Mouse (Mus musculus): ENCODE measurements around the gene Usp54. TPM values are rescaled to one million over a fixed set of nuclear protein-coding genes. Genes with fewer than 3 reads are reported as not detected.

Gene Usp54
- total and polyA plus RNA-seq, 2 experiments from 2014 or later: 2.8 to 29.8 TPM

- no peak overlapping the region for H3K9ac ChIP-seq (replicated peaks; ENCODE audit: low read depth, low read length)
- DNase-seq (ENCODE audit: low spot score) (no peak), ATAC-seq (ENCODE audit: insufficient read depth, low read depth) (peak; percentile 17; the same call in 1 of the 2 replicates)
- H3K4me1 ChIP-seq (ENCODE audit: control insufficient read depth, insufficient read depth): no peaks in the 10 kb centered on the region
- no peaks in the 10 kb centered on the region for H3K27me3 ChIP-seq (ENCODE audit: control insufficient read depth, insufficient read depth, low read length)
- no peaks in the 10 kb centered on the region for H3K9me3 ChIP-seq (replicated peaks; ENCODE audit: control insufficient read depth, low read length)
- H3K4me2 ChIP-seq (ENCODE audit: low read depth, low read length): no peak overlapping the region
- no peak overlapping the region for H3K4me3 ChIP-seq (ENCODE audit: low read depth, low read length)
- peak overlapping the region; percentile 15; the same call in 1 of the 2 replicates for H3K27ac ChIP-seq (ENCODE audit: low read depth)
- H3K36me3 ChIP-seq (replicated peaks; ENCODE audit: control insufficient read depth, insufficient read depth, low read length): peaks cover 24% of the 10 kb centered on the region
- no peak for TF ChIP-seq CTCF (IDR thresholded peaks at IDR 0.05; ENCODE audit: low read depth)
- TF ChIP-seq EP300 (IDR thresholded peaks at IDR 0.05; ENCODE audit: low read depth): no peak
- 89% methylated on average over 10 of the region's 10 CpGs for WGBS
These were observed 137.9 kb downstream of the Usp54 start for GRCm38 (mm10) chr14:20502966-20503365.

- H3K4me2 ChIP-seq (ENCODE audit: low read depth, low read length): no peak overlapping the region
- ATAC-seq (ENCODE audit: insufficient read depth, low read depth): no peak
- H3K4me1 ChIP-seq (ENCODE audit: control insufficient read depth, insufficient read depth): no peaks in the 10 kb centered on the region
- no peak overlapping the region for H3K27ac ChIP-seq (ENCODE audit: low read depth)
- H3K27me3 ChIP-seq (ENCODE audit: control insufficient read depth, insufficient read depth, low read length): no peaks in the 10 kb centered on the region
- no peak overlapping the region for H3K9ac ChIP-seq (replicated peaks; ENCODE audit: low read depth, low read length)
- no peak for TF ChIP-seq CTCF (IDR thresholded peaks at IDR 0.05; ENCODE audit: low read depth)
- TF ChIP-seq EP300 (IDR thresholded peaks at IDR 0.05; ENCODE audit: low read depth): no peak
- WGBS: 86% methylated on average over 3 of the region's 3 CpGs
- H3K4me3 ChIP-seq (ENCODE audit: low read depth, low read length): no peak overlapping the region
- H3K9me3 ChIP-seq (replicated peaks; ENCODE audit: control insufficient read depth, low read length): no peaks in the 10 kb centered on the region
- no peak for DNase-seq (ENCODE audit: low spot score)
- peaks cover 43% of the 10 kb centered on the region for H3K36me3 ChIP-seq (replicated peaks; ENCODE audit: control insufficient read depth, insufficient read depth, low read length)
These were observed 140.9 kb downstream of the Usp54 start for GRCm38 (mm10) chr14:20499982-20500381.

Small RNAs within 50 kb of the gene (microRNA-seq; reads per million reads assigned to microRNA genes)
- gene Mir6946: 1.4 reads per million

Other genes starting within 250 kb of the Usp54 start
- 67.4 and 79.3 TPM in 2 replicates for gene Mrps16, start 247.4 kb downstream of the Usp54 start, total RNA-seq (2014; rRNA removed; ENCODE audit: low replicate concordance)
- 122 and 127 TPM in 2 replicates for gene Mrps16, start 247.4 kb downstream of the Usp54 start, polyA plus RNA-seq (2015; fragmentation: Nextera tagmentation; extraction: Ambion mirVana)
- 0.15 TPM in 1 of 2 replicates, not detected in the other for gene Cfap70, start 188.8 kb downstream of the Usp54 start, total RNA-seq (2014; rRNA removed; ENCODE audit: low replicate concordance)
- gene Cfap70, start 188.8 kb downstream of the Usp54 start, polyA plus RNA-seq (2015; fragmentation: Nextera tagmentation; extraction: Ambion mirVana): 0.11 and 0.38 TPM in 2 replicates
- 93.4 and 108 TPM in 2 replicates for gene Anxa7, start 160.9 kb downstream of the Usp54 start, total RNA-seq (2014; rRNA removed; ENCODE audit: low replicate concordance)
- 37.5 and 39.3 TPM in 2 replicates for gene Anxa7, start 160.9 kb downstream of the Usp54 start, polyA plus RNA-seq (2015; fragmentation: Nextera tagmentation; extraction: Ambion mirVana)
- 0.99 TPM in 1 of 2 replicates, not detected in the other for gene Mss51, start 144.2 kb downstream of the Usp54 start, total RNA-seq (2014; rRNA removed; ENCODE audit: low replicate concordance)
- gene Mss51, start 144.2 kb downstream of the Usp54 start, polyA plus RNA-seq (2015; fragmentation: Nextera tagmentation; extraction: Ambion mirVana): 0.16 and 0.20 TPM in 2 replicates
- 22.7 and 27.1 TPM in 2 replicates for gene Ppp3cb, start 94.5 kb downstream of the Usp54 start, total RNA-seq (2014; rRNA removed; ENCODE audit: low replicate concordance)
- gene Ppp3cb, start 94.5 kb downstream of the Usp54 start, polyA plus RNA-seq (2015; fragmentation: Nextera tagmentation; extraction: Ambion mirVana): 23.2 and 25.5 TPM in 2 replicates
- gene Myoz1, start 15.5 kb upstream of the Usp54 start, total RNA-seq (2014; rRNA removed; ENCODE audit: low replicate concordance): 17.7 and 25.0 TPM in 2 replicates
- gene Myoz1, start 15.5 kb upstream of the Usp54 start, polyA plus RNA-seq (2015; fragmentation: Nextera tagmentation; extraction: Ambion mirVana): 11.5 and 13.0 TPM in 2 replicates
- 190 and 249 TPM in 2 replicates for gene Synpo2l, start 27.3 kb upstream of the Usp54 start, total RNA-seq (2014; rRNA removed; ENCODE audit: low replicate concordance)
- gene Synpo2l, start 27.3 kb upstream of the Usp54 start, polyA plus RNA-seq (2015; fragmentation: Nextera tagmentation; extraction: Ambion mirVana): 96.8 and 104 TPM in 2 replicates
- 71.2 and 91.6 TPM in 2 replicates for gene Sec24c, start 33.2 kb upstream of the Usp54 start, total RNA-seq (2014; rRNA removed; ENCODE audit: low replicate concordance)
- gene Sec24c, start 33.2 kb upstream of the Usp54 start, polyA plus RNA-seq (2015; fragmentation: Nextera tagmentation; extraction: Ambion mirVana): 42.6 and 42.9 TPM in 2 replicates
- gene Fut11, start 53.9 kb upstream of the Usp54 start, total RNA-seq (2014; rRNA removed; ENCODE audit: low replicate concordance): 11.1 and 14.2 TPM in 2 replicates
- gene Fut11, start 53.9 kb upstream of the Usp54 start, polyA plus RNA-seq (2015; fragmentation: Nextera tagmentation; extraction: Ambion mirVana): 11.4 and 11.9 TPM in 2 replicates
- 159 and 181 TPM in 2 replicates for gene Chchd1, start 61.9 kb upstream of the Usp54 start, total RNA-seq (2014; rRNA removed; ENCODE audit: low replicate concordance)
- gene Chchd1, start 61.9 kb upstream of the Usp54 start, polyA plus RNA-seq (2015; fragmentation: Nextera tagmentation; extraction: Ambion mirVana): 243 and 251 TPM in 2 replicates
- gene Zswim8, start 66.5 kb upstream of the Usp54 start, total RNA-seq (2014; rRNA removed; ENCODE audit: low replicate concordance): 60.1 and 78.8 TPM in 2 replicates
- gene Zswim8, start 66.5 kb upstream of the Usp54 start, polyA plus RNA-seq (2015; fragmentation: Nextera tagmentation; extraction: Ambion mirVana): 11.6 and 14.2 TPM in 2 replicates
- 8.0 and 20.3 TPM in 2 replicates for gene Ndst2, start 93.5 kb upstream of the Usp54 start, total RNA-seq (2014; rRNA removed; ENCODE audit: low replicate concordance)
- gene Ndst2, start 93.5 kb upstream of the Usp54 start, polyA plus RNA-seq (2015; fragmentation: Nextera tagmentation; extraction: Ambion mirVana): 7.8 and 8.5 TPM in 2 replicates
- gene Camk2g, start 153.0 kb upstream of the Usp54 start, total RNA-seq (2014; rRNA removed; ENCODE audit: low replicate concordance): 74.5 and 107 TPM in 2 replicates
- gene Camk2g, start 153.0 kb upstream of the Usp54 start, polyA plus RNA-seq (2015; fragmentation: Nextera tagmentation; extraction: Ambion mirVana): 60.8 and 72.5 TPM in 2 replicates
- 3.3 and 4.2 TPM in 2 replicates for gene Plau, start 195.6 kb upstream of the Usp54 start, total RNA-seq (2014; rRNA removed; ENCODE audit: low replicate concordance)
- 0.84 and 0.89 TPM in 2 replicates for gene Plau, start 195.6 kb upstream of the Usp54 start, polyA plus RNA-seq (2015; fragmentation: Nextera tagmentation; extraction: Ambion mirVana)